Mouse (Mus musculus): ENCODE measurements around the gene Spata31d1a.
"Not testable (repeated sequence)": the region's sequence is repeated elsewhere in the genome, so short reads cannot be mapped to it uniquely, and the experiment has no call there.

Gene Spata31d1a

GRCm38 (mm10) chr13:59703514-59703913 is 6.6 kb downstream of the Spata31d1a start:
- DNase-seq (ENCODE audit: extremely low read depth, low read depth), result no peak

- DNase-seq (ENCODE audit: extremely low read depth, low read depth), result not testable (repeated sequence)
These were observed 10.0 kb downstream of the Spata31d1a start for GRCm38 (mm10) chr13:59700137-59700536.

- no peak for DNase-seq (ENCODE audit: extremely low read depth, low read depth)
These were observed 11.0 kb downstream of the Spata31d1a start for GRCm38 (mm10) chr13:59699131-59699530.

GRCm38 (mm10) chr13:59695781-59696180 is 14.3 kb downstream of the Spata31d1a start:
- no peak for DNase-seq (ENCODE audit: extremely low read depth, low read depth)

GRCm38 (mm10) chr13:59694008-59694407 is 16.1 kb downstream of the Spata31d1a start, which contains the start of gene 4921517D22Rik:
4921517D22Rik (minus strand) TSS chr13:59694108.
- no peak for DNase-seq (ENCODE audit: extremely low read depth, low read depth)

- no peak for DNase-seq (ENCODE audit: extremely low read depth, low read depth)
These were observed 18.7 kb downstream of the Spata31d1a start for GRCm38 (mm10) chr13:59691478-59691877.

GRCm38 (mm10) chr13:59690576-59690975 is 19.6 kb downstream of the Spata31d1a start:
- DNase-seq (ENCODE audit: extremely low read depth, low read depth), result no peak

- DNase-seq (ENCODE audit: extremely low read depth, low read depth), result no peak
These were observed 20.3 kb downstream of the Spata31d1a start for GRCm38 (mm10) chr13:59689843-59690242.

- DNase-seq (ENCODE audit: extremely low read depth, low read depth), result no peak
These were observed 20.8 kb downstream of the Spata31d1a start for GRCm38 (mm10) chr13:59689313-59689712.

- no peak for DNase-seq (ENCODE audit: extremely low read depth, low read depth)
These were observed 21.8 kb downstream of the Spata31d1a start for GRCm38 (mm10) chr13:59688338-59688770.

- DNase-seq (ENCODE audit: extremely low read depth, low read depth), result no peak
These were observed 24.9 kb downstream of the Spata31d1a start for GRCm38 (mm10) chr13:59685236-59685635.

- DNase-seq (ENCODE audit: extremely low read depth, low read depth), result peak; percentile 70
These were observed 27.5 kb downstream of the Spata31d1a start for GRCm38 (mm10) chr13:59682629-59683028.

- no peak for DNase-seq (ENCODE audit: extremely low read depth, low read depth)
These were observed 30.2 kb downstream of the Spata31d1a start for GRCm38 (mm10) chr13:59679908-59680307.

GRCm38 (mm10) chr13:59679306-59679705 is 30.8 kb downstream of the Spata31d1a start:
- no peak for DNase-seq (ENCODE audit: extremely low read depth, low read depth)

GRCm38 (mm10) chr13:59676316-59677229 is 33.6 kb downstream of the Spata31d1a start:
- peak; percentile 72 for DNase-seq (ENCODE audit: extremely low read depth, low read depth)

GRCm38 (mm10) chr13:59675151-59676011 is 34.7 kb downstream of the Spata31d1a start, which contains the start of gene Golm1:
Golm1 (minus strand) TSS chr13:59675811.
- no peak for DNase-seq (ENCODE audit: extremely low read depth, low read depth)

GRCm38 (mm10) chr13:59674761-59675150 is 35.4 kb downstream of the Spata31d1a start:
- no peak for DNase-seq (ENCODE audit: extremely low read depth, low read depth)

- no peak for DNase-seq (ENCODE audit: extremely low read depth, low read depth)
These were observed 35.9 kb downstream of the Spata31d1a start for GRCm38 (mm10) chr13:59674215-59674614.

- DNase-seq (ENCODE audit: extremely low read depth, low read depth), result no peak
These were observed 36.5 kb downstream of the Spata31d1a start for GRCm38 (mm10) chr13:59673597-59673996.

- peak; percentile 69 for DNase-seq (ENCODE audit: extremely low read depth, low read depth)
These were observed 37.9 kb downstream of the Spata31d1a start for GRCm38 (mm10) chr13:59672248-59672647.

- no peak for DNase-seq (ENCODE audit: extremely low read depth, low read depth)
These were observed 38.6 kb downstream of the Spata31d1a start for GRCm38 (mm10) chr13:59671521-59671920.

- DNase-seq (ENCODE audit: extremely low read depth, low read depth), result no peak
These were observed 40.2 kb downstream of the Spata31d1a start for GRCm38 (mm10) chr13:59669946-59670345.
